Mouse (Mus musculus): ENCODE data around the gene Gpt2.

DNA sequence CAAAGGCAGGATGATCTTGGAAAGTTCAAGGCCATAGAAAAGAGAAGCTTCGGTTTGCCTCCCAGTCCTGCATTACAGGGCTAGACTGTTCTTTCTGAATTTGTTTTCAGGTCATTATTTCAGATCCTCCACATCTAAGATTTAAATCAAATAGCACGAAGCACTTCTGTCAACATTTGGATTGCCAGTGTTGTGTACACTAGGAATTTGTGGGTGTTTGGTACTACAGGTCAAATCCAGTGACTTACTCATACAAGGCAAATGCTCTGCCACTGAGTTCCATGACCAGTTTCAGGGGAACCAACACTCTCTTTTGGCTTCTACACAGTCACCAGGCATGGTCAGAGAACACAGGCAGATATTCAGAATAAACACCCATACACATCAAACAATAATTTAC, 41.1 kb downstream of the Gpt2 start:
- no peak for TF ChIP-seq CTCF (IDR thresholded peaks at IDR 0.05; ENCODE audit: control insufficient read depth, insufficient read depth, insufficient read length)
- no peak for TF ChIP-seq USF1 (IDR thresholded peaks at IDR 0.05; ENCODE audit: low read depth)
- no peak for TF ChIP-seq MYOD1 (IDR thresholded peaks at IDR 0.05; ENCODE audit: control insufficient read depth, insufficient read length, low read depth)
- TF ChIP-seq MAX (IDR thresholded peaks at IDR 0.05) = no peak
- no peak for TF ChIP-seq MYOG (IDR thresholded peaks at IDR 0.05; ENCODE audit: control insufficient read depth, extremely low read depth, insufficient read length)
- no peak for TF ChIP-seq FOSL1 (IDR thresholded peaks at IDR 0.05; ENCODE audit: insufficient read depth, low read length, poor library complexity, severe bottlenecking)

Data from C2C12 (cell line).